Mouse (Mus musculus): ENCODE measurements around the gene 1700080O16Rik.

- TF ChIP-seq CTCF (IDR thresholded peaks at IDR 0.05; ENCODE audit: borderline replicate concordance, control insufficient read depth, extremely low read depth, insufficient read depth, low read length, poor library complexity) (no peak), POLR2A (IDR thresholded peaks at IDR 0.05; ENCODE audit: control insufficient read depth, extremely low read depth, insufficient read depth, low read length, poor library complexity) (no peak)
These were observed 27.5 kb upstream of the 1700080O16Rik start for GRCm38 (mm10) chrX:52000072-52000471.
